Mouse (Mus musculus) testis, adult 2 months (tissue): Measurements from ENCODE around the gene Hmox2. TPM values are rescaled to one million over a fixed set of nuclear protein-coding genes. Genes with fewer than 3 reads are reported as not detected.

ENCODE experiments used
- H3K27ac ChIP-seq: fragments of 200-500 bp; 2 replicates; pipeline ENCODE4 v1.5.1; 2012; ENCODE audit warnings: low read depth, low read length; ENCODE audit not compliant: control insufficient read depth, insufficient read depth
- H3K27me3 ChIP-seq: fragments of 200-500 bp; 2 replicates; pipeline ENCODE4 v1.6.1; 2012; ENCODE audit warnings: mild to moderate bottlenecking, low read length, moderate library complexity; ENCODE audit not compliant: control insufficient read depth, insufficient read depth
- H3K36me3 ChIP-seq: fragments of 200-500 bp; 2 replicates; pipeline ENCODE4 v1.6.1; 2012; ENCODE audit warnings: mild to moderate bottlenecking, low read length; ENCODE audit not compliant: control insufficient read depth, insufficient read depth
- H3K4me1 ChIP-seq: fragments of 200-500 bp; 2 replicates; pipeline ENCODE4 v1.6.1; 2012; ENCODE audit warnings: low read length; ENCODE audit not compliant: control insufficient read depth, insufficient read depth
- H3K4me3 ChIP-seq: fragments of 200-500 bp; 2 replicates; pipeline ENCODE4 v1.5.1; 2012; ENCODE audit warnings: low read depth, mild to moderate bottlenecking, low read length, moderate library complexity, mixed read lengths; ENCODE audit not compliant: control insufficient read depth
- CTCF ChIP-seq: fragments of 200-500 bp; IDR thresholded peaks from 2 replicates; pipeline ENCODE4 v1.5.1; 2012; ENCODE audit warnings: low read depth, mild to moderate bottlenecking, inconsistent platforms, low read length, moderate library complexity; ENCODE audit not compliant: control insufficient read depth, insufficient read depth, insufficient replicate concordance
- POLR2A ChIP-seq: fragments of 200-500 bp; IDR thresholded peaks from 2 replicates; pipeline ENCODE4 v1.6.1; 2012; ENCODE audit warnings: low read depth, mild to moderate bottlenecking, inconsistent platforms, low read length, moderate library complexity; ENCODE audit not compliant: control insufficient read depth
- polyA plus RNA-seq: library from polyadenylated mRNA; depleted of rRNA; stranded (reverse); fragments of >200 nt; gene quantifications from 2 replicates; pipeline ENCODE4 v1.2.3, GENCODE M21; 2012; rRNA removed

The Hmox2 gene
- polyA plus RNA-seq, 1 experiment, result 552 TPM

DNA sequence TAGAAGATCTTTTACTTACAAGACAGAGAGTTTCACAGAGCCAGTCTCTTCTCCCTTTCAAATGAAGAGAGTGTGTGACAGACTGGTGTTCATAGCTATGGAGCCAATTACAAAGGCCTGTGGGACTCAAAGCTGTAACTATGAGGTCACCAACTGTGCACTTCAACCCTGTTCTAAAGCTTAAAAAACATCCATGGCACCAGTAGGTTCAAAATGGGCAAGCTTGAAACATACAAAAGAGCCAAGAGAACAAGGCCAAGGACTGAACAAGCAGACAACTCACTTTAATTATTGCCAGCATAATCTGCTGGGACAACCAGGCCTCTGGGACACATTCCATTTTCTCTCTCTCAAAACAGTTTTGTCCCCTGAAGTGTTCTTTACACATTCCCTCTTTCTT lies 62.0 kb downstream of the Hmox2 start:
- Histone ChIP-seq H3K4me1 (peaks cover 7% of the 10 kb centered on the region), H3K36me3 (no peaks in the 10 kb centered on the region; the same call in 1 of the 2 replicates), H3K4me3 (peak overlapping the region; percentile 43; the same call in 1 of the 2 replicates), H3K27ac (no peak overlapping the region), H3K27me3 (no peaks in the 10 kb centered on the region)
- no peak for TF ChIP-seq CTCF
- TF ChIP-seq POLR2A, result no peak

- Histone ChIP-seq H3K27me3 (no peaks in the 10 kb centered on the region), H3K4me3 (peak overlapping the region; percentile 86), H3K4me1 (peaks cover 7% of the 10 kb centered on the region), H3K36me3 (no peaks in the 10 kb centered on the region; the same call in 1 of the 2 replicates), H3K27ac (peak overlapping the region; percentile 100)
- TF ChIP-seq POLR2A, result no peak
- TF ChIP-seq CTCF, result no peak
Observed at GRCm38 (mm10) chr16:4789311-4789768, 63.2 kb downstream of the Hmox2 start.

DNA sequence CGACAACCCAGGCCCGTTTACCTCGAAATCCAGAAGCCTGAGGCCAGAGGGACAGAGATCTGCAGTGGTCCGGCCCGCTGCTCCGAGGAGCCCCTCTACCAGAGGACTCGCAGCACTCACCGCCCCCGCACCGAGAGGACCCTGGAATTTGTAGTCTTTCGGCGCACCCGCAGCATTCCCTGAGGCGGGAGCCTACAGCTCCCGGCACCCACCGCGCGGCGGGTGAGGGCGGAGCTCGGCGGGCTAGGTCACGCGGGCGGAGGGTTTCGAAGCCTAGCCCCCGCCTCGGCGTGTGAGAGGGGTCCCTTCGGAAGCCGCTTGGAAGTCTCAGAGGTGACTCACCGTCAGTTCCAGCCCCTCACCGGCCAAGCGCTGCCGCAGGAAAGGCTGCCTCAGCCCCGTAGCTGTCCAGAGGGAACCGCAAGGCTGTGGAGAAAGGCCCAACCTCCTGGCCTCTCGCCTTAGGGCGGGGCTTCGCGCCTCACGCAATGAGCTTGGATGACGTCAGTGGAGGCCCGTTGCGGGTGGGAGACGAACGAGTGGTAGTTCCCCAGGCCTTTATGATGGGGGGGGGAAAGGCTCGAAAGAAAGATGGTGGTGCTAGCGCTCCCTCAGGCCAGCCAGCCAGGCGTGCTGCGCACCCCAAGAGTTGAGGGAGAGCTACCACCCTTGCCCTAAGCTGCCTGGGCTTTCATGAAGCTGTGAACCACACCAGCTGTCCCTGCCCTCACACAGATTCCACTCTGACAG lies 63.8 kb downstream of the Hmox2 start, which contains the start of gene Cdip1:
TSS of gene Cdip1 (minus strand) at position 483 of the 750 bp plus-strand sequence.
- peak within 1 kb of the TSS; percentile 100 for H3K27ac ChIP-seq
- TF ChIP-seq CTCF (no peak), POLR2A (peak; percentile 67)
- H3K36me3 ChIP-seq, result no peaks in the 10 kb centered on the region; the same call in 1 of the 2 replicates
- peak within 1 kb of the TSS; percentile 86 for H3K4me3 ChIP-seq
- H3K27me3 ChIP-seq, result no peaks in the 10 kb centered on the region
- H3K4me1 ChIP-seq, result peaks cover 7% of the 10 kb centered on the region

- no peak overlapping the region; the same call in 1 of the 2 replicates for H3K4me3 ChIP-seq
- H3K27me3 ChIP-seq, result no peaks in the 10 kb centered on the region
- no peak overlapping the region for H3K27ac ChIP-seq
- H3K4me1 ChIP-seq, result peaks cover 7% of the 10 kb centered on the region
- H3K36me3 ChIP-seq, result no peaks in the 10 kb centered on the region; the same call in 1 of the 2 replicates
- TF ChIP-seq POLR2A, result no peak
Observed at GRCm38 (mm10) chr16:4791332-4791731, 65.2 kb downstream of the Hmox2 start.

DNA sequence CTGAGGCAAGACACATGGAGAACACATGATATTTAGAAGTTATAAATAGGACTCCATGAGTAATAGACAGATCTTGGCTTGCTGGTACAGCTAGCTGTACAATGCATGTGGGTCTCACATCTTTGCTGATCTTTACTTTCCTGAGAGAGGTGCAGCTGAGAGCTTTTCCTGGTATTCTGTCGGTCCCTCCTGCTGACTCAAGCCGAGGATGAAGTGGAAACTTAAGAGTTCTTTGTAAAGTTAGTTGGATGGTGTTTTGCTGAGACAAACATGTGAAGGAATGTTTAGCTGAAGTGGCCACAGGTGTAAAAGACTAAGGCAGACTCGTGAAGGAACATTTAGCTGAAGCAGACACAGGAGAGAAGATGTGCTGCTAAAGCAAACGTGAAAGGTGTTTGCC lies 70.5 kb downstream of the Hmox2 start:
- Histone ChIP-seq H3K27me3 (no peaks in the 10 kb centered on the region), H3K4me3 (no peak overlapping the region), H3K36me3 (no peaks in the 10 kb centered on the region), H3K4me1 (no peaks in the 10 kb centered on the region), H3K27ac (no peak overlapping the region)
- TF ChIP-seq POLR2A, result no peak
- TF ChIP-seq CTCF, result no peak

Other genes with a start within 250 kb of the Hmox2 start
- gene Srl, start 184.5 kb upstream of the Hmox2 start, polyA plus RNA-seq, result 2.2 and 6.1 TPM in 2 replicates
- gene Tfap4, start 166.5 kb upstream of the Hmox2 start, polyA plus RNA-seq, result 1.9 TPM in 2 replicates
- gene Glis2, start 131.6 kb upstream of the Hmox2 start, polyA plus RNA-seq, result 3.7 and 4.2 TPM in 2 replicates
- 104 and 114 TPM in 2 replicates for gene Pam16, start 101.4 kb upstream of the Hmox2 start, polyA plus RNA-seq
- gene Vasn, start 86.4 kb upstream of the Hmox2 start, polyA plus RNA-seq, result 13.5 and 15.9 TPM in 2 replicates
- 26.7 and 28.0 TPM in 2 replicates for gene Dnaja3, start 86.4 kb upstream of the Hmox2 start, polyA plus RNA-seq
- gene Coro7, start 46.6 kb upstream of the Hmox2 start, polyA plus RNA-seq, result 17.2 and 17.4 TPM in 2 replicates
- 1.8 and 2.2 TPM in 2 replicates for gene Nmral1, start 7.0 kb upstream of the Hmox2 start, polyA plus RNA-seq
- gene Cdip1, start 63.9 kb downstream of the Hmox2 start, polyA plus RNA-seq, result 55.2 and 57.0 TPM in 2 replicates
- gene 4930562C15Rik, start 109.1 kb downstream of the Hmox2 start, polyA plus RNA-seq, result 55.3 and 61.1 TPM in 2 replicates
- gene Ubald1, start 154.0 kb downstream of the Hmox2 start, polyA plus RNA-seq, result 65.2 and 75.6 TPM in 2 replicates
- gene Mgrn1, start 159.9 kb downstream of the Hmox2 start, polyA plus RNA-seq, result 29.1 and 29.6 TPM in 2 replicates
- 43.1 and 44.3 TPM in 2 replicates for gene Nudt16l1, start 212.4 kb downstream of the Hmox2 start, polyA plus RNA-seq
- gene Anks3, start 237.8 kb downstream of the Hmox2 start, polyA plus RNA-seq, result 39.3 and 41.5 TPM in 2 replicates